14 mouse cellular contexts compared by ENCODE assay signal in genomic region chr17:73046985-73047384, GRCm38 (mm10).
A peak's percentile ranks its signal among the peaks of the same experiment; 100 is the strongest.
DNase-seq lines count a peak whose midpoint lies in the region; ATAC-seq and TF ChIP-seq lines count a peak whose summit lies in the region.
"Had no signal": no experiment of that assay in that cellular context is flagged by ENCODE, and none has a peak within 500 bp of the region (broad histone marks: within the 10 kb centered on the region; RNA-seq: fewer than 3 reads in every experiment).

No protein-coding gene starts in this region.

- no peak overlapping the region for H3K9ac ChIP-seq in kidney, postnatal 0 days (ENCODE audit: low read depth, low read length)
- no peak overlapping the region for H3K9ac ChIP-seq in embryonic facial prominence, embryonic 11.5 days (replicated peaks; ENCODE audit: low read length)
- no peak overlapping the region for H3K9ac ChIP-seq in liver, embryonic 11.5 days (ENCODE audit: low read depth, low read length)
- H3K9ac ChIP-seq: liver, embryonic 12.5 days; midbrain, embryonic 12.5 days had no signal

- DNase-seq in kidney, postnatal 0 days (ENCODE audit: low spot score) = peak; percentile 58
- DNase-seq in kidney, adult 11 months = no peak
- DNase-seq in NIH3T3 (ENCODE audit: low read depth) = peak; percentile 62
- DNase-seq in embryonic facial prominence, embryonic 11.5 days (ENCODE audit: low spot score) = peak; percentile 73
- no peak for DNase-seq in liver, embryonic 11.5 days (ENCODE audit: low spot score)
- DNase-seq in thymus, postnatal 10 days (ENCODE audit: low spot score in 2 of 2) = no peak
- DNase-seq: cerebellum, adult 9-10 months; lung, postnatal 10 days; thymus, postnatal 36 days had no signal

- 54% methylated on average over 4 of the region's 4 CpGs for WGBS in kidney, postnatal 0 days
- 54% methylated on average over 4 of the region's 4 CpGs for WGBS in embryonic facial prominence, embryonic 11.5 days
- WGBS in liver, embryonic 11.5 days = 50% methylated on average over 4 of the region's 4 CpGs

- H3K36me3 ChIP-seq in kidney, postnatal 0 days (ENCODE audit: insufficient read depth, low read length) = no peaks in the 10 kb centered on the region
- H3K36me3 ChIP-seq in embryonic facial prominence, embryonic 11.5 days (replicated peaks; ENCODE audit: control insufficient read depth, insufficient read depth, low read depth, low read length) = no peaks in the 10 kb centered on the region
- H3K36me3 ChIP-seq in myocyte (ENCODE audit: control insufficient read depth, insufficient read depth) = no peaks in the 10 kb centered on the region
- H3K36me3 ChIP-seq in liver, embryonic 11.5 days (ENCODE audit: control insufficient read depth, insufficient read depth, low read length) = no peaks in the 10 kb centered on the region
- H3K36me3 ChIP-seq: heart, embryonic 10.5 days; liver, embryonic 12.5 days; midbrain, embryonic 12.5 days had no signal

- no peak for TF ChIP-seq CTCF in kidney, postnatal 0 days (IDR thresholded peaks at IDR 0.05; ENCODE audit: low read depth)

- no peak overlapping the region for H3K27ac ChIP-seq in kidney, postnatal 0 days
- no peak overlapping the region for H3K27ac ChIP-seq in embryonic facial prominence, embryonic 11.5 days (replicated peaks; ENCODE audit: low read depth, low read length)
- no peak overlapping the region for H3K27ac ChIP-seq in liver, embryonic 11.5 days (ENCODE audit: low read depth, low read length)
- H3K27ac ChIP-seq: heart, embryonic 10.5 days; liver, embryonic 12.5 days; midbrain, embryonic 12.5 days had no signal

- H3K4me1 ChIP-seq in kidney, postnatal 0 days (replicated peaks; ENCODE audit: insufficient read depth, low read length) = no peaks in the 10 kb centered on the region
- H3K4me1 ChIP-seq in embryonic facial prominence, embryonic 11.5 days (ENCODE audit: control insufficient read depth, insufficient read depth, low read length) = no peaks in the 10 kb centered on the region
- H3K4me1 ChIP-seq in liver, embryonic 11.5 days (replicated peaks; ENCODE audit: control insufficient read depth, insufficient read depth, low read length) = no peaks in the 10 kb centered on the region
- H3K4me1 ChIP-seq: heart, embryonic 10.5 days; liver, embryonic 12.5 days; midbrain, embryonic 12.5 days had no signal

- H3K9me3 ChIP-seq in kidney, postnatal 0 days (replicated peaks; ENCODE audit: low read length) = no peaks in the 10 kb centered on the region
- H3K9me3 ChIP-seq in embryonic facial prominence, embryonic 11.5 days (replicated peaks; ENCODE audit: control insufficient read depth, low read length) = no peaks in the 10 kb centered on the region
- no peaks in the 10 kb centered on the region for H3K9me3 ChIP-seq in liver, embryonic 11.5 days (ENCODE audit: control insufficient read depth, low read length)
- H3K9me3 ChIP-seq: heart, embryonic 10.5 days; liver, embryonic 12.5 days; midbrain, embryonic 12.5 days had no signal

- ATAC-seq in kidney, postnatal 0 days (replicated peaks; ENCODE audit: low FRiP score, low read depth) = no peak
- no peak for ATAC-seq in embryonic facial prominence, embryonic 11.5 days (replicated peaks; ENCODE audit: insufficient number of reproducible peaks, low FRiP score, low TSS enrichment, low read depth)
- no peak for ATAC-seq in liver, embryonic 11.5 days (replicated peaks; ENCODE audit: low FRiP score)
- ATAC-seq: intestine, postnatal 0 days; liver, embryonic 12.5 days had no signal

- no peak for TF ChIP-seq POLR2A in myocyte (IDR thresholded peaks at IDR 0.05; ENCODE audit: insufficient read length, low read depth)

- H3K79me2 ChIP-seq in myocyte (ENCODE audit: control insufficient read depth, insufficient read depth) = no peaks in the 10 kb centered on the region

- H3ac ChIP-seq in myocyte (ENCODE audit: control insufficient read depth, insufficient read length) = no peak overlapping the region

- H3K4me3 ChIP-seq in kidney, postnatal 0 days (replicated peaks; ENCODE audit: low read depth, low read length) = no peak overlapping the region
- H3K4me3 ChIP-seq in embryonic facial prominence, embryonic 11.5 days (ENCODE audit: low read depth, low read length) = no peak overlapping the region
- H3K4me3 ChIP-seq in myocyte = no peak overlapping the region
- no peak overlapping the region for H3K4me3 ChIP-seq in liver, embryonic 11.5 days (ENCODE audit: low read depth, low read length)
- H3K4me3 ChIP-seq: heart, embryonic 10.5 days; liver, embryonic 12.5 days; midbrain, embryonic 12.5 days had no signal

- H3K27me3 ChIP-seq in kidney, postnatal 0 days (ENCODE audit: insufficient read depth, low read length) = no peaks in the 10 kb centered on the region
- H3K27me3 ChIP-seq in embryonic facial prominence, embryonic 11.5 days (ENCODE audit: control insufficient read depth, insufficient read depth, low read length) = no peaks in the 10 kb centered on the region
- no peaks in the 10 kb centered on the region for H3K27me3 ChIP-seq in myocyte (ENCODE audit: control insufficient read depth, insufficient read depth, insufficient read length)
- no peaks in the 10 kb centered on the region for H3K27me3 ChIP-seq in liver, embryonic 11.5 days (replicated peaks; ENCODE audit: control insufficient read depth, insufficient read depth, low read length)
- H3K27me3 ChIP-seq: liver, embryonic 12.5 days; midbrain, embryonic 12.5 days had no signal

- H3K4me2 ChIP-seq in kidney, postnatal 0 days (ENCODE audit: low read length) = no peak overlapping the region
- H3K4me2 ChIP-seq in embryonic facial prominence, embryonic 11.5 days (ENCODE audit: low read depth, low read length) = no peak overlapping the region
- H3K4me2 ChIP-seq in myocyte (ENCODE audit: low read depth) = no peak overlapping the region
- H3K4me2 ChIP-seq in liver, embryonic 11.5 days = no peak overlapping the region
- H3K4me2 ChIP-seq: liver, embryonic 12.5 days; midbrain, embryonic 12.5 days had no signal

TF ChIP-seq in myocyte, 11 proteins besides CTCF, POLR2A, EP300 and RAD21:
- TF ChIP-seq CEBPB (IDR thresholded peaks at IDR 0.05; ENCODE audit: insufficient read depth, poor library complexity, severe bottlenecking) (no peak), REST (IDR thresholded peaks at IDR 0.05; ENCODE audit: insufficient read depth, insufficient read length) (peak; percentile 88), POLR2AphosphoS2 (IDR thresholded peaks at IDR 0.05; ENCODE audit: insufficient read length, low read depth) (no peak), MAX (IDR thresholded peaks at IDR 0.05; ENCODE audit: low read depth) (peak; percentile 31), TCF3 (IDR thresholded peaks at IDR 0.05; ENCODE audit: insufficient read length, low read depth) (no peak)

Comparison
In these comparisons a context has a peak if more than half of its experiments do, and no peak if none do; other contexts are left out.
1. DNase-seq: peak in kidney, postnatal 0 days (single experiment), NIH3T3 (single experiment) and embryonic facial prominence, embryonic 11.5 days (single experiment); none in kidney, adult 11 months (single experiment), liver, embryonic 11.5 days (single experiment) and thymus, postnatal 10 days (0 of 2).